Mouse (Mus musculus): ENCODE results near the gene Krt80.

Gene Krt80

DNA sequence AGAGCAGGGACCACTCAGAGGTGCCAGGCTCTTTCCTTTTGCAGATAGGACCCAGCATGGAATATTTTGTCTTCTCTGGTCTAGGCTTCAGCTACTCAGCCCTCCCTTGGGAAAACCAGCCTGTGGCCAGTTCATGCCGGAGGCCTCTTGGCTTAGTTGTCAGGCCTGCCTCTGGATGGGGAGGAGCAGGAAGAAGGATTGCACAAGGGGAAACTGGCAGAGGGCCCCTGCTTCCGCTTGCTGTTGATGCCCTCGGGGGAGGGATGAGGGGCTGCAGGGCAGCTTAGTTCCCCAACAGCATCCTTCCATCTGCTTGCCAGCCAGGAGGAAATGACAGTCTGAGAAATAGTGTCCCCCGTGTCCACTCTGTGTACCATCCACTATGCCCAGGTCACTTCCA is 4.9 kb upstream of the Krt80 start:
- in situ Hi-C loops (cut with MboI), result no loop called here

DNA sequence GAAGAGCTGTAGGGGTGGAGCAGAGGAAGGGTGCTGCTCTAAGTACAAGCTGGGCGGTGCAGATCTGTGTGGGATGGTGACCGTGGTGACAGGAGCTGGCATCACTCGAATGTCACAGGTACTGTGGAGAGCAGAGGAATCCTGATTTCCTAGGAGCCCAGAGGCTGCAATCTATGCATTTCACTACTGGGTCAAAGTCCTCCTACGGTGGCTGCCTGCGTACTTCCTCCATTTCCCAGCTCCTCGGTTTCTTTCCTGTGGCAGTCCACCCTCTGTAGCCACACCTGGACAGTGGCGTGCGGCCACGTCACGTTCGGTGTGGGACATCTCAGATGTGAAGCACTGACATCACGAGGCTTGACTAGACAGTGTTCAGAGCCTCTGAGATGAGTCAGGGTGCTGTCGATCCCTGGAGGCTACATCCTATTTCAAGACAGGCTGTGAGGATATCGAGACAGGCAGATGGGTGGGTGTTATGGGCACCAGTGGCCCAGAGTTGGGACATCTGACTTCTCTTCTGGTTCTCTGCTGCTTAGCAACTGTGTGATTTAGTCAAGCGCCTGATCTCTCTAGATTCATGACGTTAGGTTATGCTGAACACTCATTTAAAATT is 3.4 kb upstream of the Krt80 start:
- in situ Hi-C loops (cut with MboI), result no loop called here

DNA sequence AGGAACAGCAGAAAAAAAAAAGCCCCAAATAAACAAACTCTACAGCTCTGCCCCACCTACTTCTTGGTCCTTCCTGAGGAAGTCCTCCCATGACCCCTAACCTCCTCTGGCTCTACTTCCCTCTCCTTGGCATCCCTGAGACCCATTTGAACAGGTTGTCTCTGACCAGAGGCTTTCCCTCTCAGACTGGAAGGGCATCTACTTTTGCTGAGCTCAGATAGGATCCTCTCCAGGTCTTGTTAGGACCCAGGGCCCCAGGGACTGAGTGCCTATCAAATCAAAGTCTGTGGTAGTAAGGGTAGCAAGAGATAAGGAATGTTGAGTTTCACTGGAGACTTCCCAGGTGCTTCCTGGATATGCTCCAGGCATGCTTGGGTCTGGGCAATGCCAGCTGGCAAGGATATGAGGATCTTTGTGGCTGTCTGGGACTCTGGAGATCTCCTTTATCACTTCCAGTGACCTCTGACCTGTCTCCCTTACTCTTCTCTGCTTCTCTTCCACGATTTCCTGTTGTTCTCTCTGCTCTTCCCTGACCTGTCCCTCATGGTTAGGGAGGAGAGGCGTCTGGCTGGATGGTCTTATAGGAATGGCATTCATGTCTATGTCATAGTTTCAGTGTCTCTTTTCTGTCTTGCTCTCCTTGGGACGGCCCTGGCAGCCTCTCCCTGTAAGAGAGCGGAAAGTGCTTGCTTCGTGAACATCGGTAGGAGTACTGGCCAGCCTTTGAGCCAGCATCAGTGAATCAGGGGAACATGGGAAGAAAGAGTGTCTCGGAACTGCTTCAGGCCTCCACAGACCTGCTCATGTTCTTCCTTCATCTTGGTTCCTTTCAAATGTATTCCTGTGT is 2.4 kb upstream of the Krt80 start:
- in situ Hi-C loops (cut with MboI), result no loop called here

DNA sequence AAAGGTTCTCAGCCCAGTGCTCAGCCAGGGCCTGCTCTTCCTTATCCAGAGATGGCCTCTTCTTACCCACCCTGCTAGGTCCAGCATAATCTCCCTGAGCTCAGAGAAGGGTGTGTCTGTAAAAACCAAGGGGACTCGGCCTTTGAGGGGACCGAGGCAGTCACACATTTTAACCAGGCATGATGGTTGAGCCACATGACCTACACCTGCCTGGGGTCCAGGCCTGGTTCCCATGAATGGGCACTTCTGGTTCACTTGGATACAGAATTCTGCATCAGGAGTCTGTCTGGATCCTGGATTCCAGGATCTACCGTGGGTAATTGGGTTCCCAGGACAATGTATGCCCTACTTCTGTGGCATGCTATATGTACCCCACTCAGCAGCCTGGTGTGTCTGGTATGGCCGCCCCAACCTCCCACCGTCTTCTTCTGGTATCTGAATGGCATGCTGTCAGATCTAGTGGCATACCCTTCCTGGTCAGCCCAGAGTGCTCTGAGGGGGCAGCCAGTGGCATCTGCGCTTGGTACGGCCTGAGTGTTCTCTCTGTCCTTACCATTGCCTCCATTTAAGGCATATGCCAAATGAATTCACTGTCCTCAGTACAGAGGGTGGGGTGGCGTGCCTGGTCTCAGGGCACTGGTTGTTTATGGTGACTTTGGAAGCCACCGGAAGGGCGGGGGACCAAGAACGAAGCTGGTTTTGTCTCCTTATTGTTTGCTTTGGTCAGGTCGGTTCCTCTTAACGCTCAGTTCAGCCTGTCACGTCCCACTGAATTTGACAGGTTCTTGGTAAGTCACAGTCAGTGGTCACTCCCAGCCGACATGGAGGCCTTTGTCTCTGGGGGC is 1.4 kb upstream of the Krt80 start:
- in situ Hi-C loops (cut with MboI), result no loop called here

DNA sequence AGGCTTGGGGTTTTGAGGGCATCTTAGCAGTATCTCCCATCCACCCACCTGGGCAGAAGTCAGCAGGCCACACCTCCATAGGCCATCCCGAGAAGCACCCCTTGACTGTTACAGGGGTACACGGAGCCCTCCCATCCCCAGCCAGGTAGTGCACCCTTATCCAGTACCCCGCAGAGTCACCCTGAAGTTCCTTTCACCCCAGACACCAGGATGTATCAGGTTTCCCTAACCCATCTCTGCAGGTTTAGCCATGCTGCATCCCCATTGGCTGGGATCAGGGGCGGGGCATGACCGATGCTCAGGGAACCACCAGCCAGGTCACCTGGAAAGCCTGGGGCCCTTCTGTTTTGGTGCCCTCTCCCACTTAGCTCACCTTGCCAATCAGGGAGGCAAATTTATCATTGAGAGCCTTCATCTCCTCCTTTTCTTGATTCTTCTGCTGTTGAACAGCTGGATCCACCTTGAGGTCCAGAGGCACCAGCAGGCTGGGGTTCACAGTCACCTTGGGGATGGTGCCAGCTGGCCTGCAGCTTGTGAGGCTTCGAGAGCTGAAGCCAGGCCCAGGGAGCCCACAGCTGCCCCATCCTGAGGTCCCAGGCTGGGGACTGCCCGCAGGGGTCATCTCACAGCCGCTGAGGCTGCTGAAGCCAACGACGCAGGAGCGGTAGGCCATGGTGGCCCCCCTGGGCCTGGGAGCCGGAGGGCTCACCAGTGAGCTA is 421 bp downstream of the Krt80 start:
- in situ Hi-C loops (cut with MboI), result no loop called here

DNA sequence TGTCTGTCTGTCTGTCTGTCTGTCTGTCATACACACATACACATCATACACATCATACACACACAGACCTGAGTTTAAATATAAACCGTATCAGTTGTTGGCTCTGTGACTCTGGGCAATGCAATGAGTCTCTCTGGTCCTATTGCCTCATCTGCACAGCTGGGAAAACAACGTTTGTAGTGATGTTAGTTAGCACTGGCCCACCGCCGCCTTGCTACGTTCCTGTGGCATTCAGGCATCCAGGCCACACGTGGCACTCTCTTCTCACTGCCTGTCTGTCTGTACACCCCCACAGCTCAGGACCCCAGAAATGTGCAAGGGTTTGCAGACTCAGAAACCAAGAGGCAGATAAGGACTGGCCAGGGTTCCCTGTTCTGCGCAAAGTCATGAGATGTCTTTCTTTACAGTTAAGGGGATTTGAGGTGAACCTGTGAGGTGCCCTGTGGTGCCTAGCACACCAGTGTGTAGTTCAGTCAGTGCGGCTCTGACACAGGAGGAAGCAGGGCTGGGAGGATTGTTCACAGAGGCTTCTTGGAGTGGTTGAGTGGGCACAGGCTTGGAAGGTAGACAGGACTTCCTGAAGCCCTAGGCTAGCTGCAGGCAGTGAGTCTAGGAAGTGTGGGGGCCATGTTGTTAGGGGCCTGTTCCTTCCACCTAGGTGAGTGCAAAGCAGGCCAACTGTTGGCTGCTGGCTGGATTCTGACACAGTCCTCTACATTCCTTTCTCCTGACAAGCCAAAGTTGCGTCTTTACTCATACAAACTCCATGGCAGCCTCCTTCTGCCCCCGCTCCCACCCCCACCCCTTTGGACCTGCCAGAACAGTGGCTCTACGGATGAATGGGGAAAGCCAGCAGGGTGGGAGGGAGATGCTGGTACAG is 1.2 kb downstream of the Krt80 start:
- in situ Hi-C loops (cut with MboI), result no loop called here

DNA sequence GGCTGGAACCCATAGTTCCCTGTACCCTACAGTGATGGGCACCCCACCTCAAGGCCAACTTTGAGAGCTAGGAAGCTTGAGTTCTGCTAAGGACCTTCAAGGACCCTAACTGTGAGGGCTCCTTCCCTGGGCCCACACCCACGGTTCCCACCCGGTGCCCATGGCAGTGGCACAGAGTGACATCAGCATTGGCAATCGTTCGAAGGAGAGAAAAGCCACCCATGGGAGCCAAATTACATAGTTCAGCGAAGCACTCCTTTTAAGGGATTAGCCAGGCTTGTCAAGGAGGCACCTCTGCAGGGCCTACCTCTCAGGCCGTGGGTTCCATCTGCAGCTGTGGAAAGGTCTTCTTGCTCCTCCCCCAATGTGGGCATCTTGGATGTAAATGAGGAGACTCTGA is 1.9 kb downstream of the Krt80 start:
- in situ Hi-C loops (cut with MboI), result no loop called here

DNA sequence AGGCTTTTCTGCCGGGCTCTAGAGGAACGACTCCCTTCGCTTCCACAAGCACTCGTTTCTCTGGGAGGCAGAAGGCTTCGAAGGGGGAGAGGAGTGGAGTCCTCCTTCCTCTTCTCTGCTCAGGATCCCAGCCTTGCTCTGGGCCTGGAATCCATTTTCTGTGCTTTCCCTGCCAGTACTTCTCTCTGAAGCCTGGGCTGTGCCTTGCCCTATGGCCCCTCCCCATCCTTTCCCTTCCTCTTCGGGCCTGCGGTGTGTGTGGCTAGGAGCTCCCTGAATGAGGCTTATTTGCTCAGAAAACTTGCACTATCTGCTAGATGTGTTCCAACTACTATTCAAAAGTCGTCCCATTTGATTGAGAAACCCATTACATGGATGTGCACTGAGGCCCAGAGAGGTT is 2.5 kb downstream of the Krt80 start:
- in situ Hi-C loops (cut with MboI), result no loop called here

DNA sequence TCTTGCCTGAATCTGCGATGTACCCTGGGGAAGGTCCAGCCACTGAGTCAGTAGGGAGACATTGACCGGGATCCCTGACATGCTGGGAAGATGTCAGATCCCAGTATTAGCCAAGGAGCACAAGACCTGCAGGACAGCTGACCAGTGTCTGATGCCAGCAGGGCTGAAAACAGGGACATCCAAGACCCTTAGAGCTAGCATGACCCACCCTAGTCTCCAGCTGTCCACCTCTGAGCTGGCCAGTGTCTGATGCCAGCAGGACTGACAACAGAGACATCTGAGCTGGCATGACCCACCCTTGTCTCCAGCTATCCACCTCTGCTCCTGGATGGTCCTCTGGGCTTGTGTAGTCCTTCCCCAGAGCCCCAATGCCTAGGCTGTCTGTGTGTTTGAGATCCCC is 3.0 kb downstream of the Krt80 start:
- in situ Hi-C loops (cut with MboI), result no loop called here

DNA sequence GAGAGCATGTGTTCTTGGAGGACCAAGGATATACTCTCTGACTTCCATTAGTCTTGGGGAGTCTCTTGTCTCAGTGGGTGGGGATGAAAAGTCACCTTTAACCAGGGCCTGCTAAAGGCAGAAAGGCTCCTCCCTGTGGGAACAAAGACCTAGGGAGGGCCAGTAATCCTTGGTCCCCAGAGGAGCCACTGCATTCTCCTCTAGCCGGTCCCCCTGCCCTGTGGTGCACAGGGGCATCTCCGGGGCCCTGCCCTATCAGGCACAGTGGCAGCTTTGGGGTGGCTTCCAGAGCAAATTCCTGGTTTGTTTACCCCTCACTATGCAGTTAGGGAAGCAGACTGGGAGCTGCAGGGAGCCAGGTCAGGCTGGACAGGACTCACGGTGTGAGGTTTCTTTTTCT is 3.5 kb downstream of the Krt80 start:
- in situ Hi-C loops (cut with MboI), result no loop called here

DNA sequence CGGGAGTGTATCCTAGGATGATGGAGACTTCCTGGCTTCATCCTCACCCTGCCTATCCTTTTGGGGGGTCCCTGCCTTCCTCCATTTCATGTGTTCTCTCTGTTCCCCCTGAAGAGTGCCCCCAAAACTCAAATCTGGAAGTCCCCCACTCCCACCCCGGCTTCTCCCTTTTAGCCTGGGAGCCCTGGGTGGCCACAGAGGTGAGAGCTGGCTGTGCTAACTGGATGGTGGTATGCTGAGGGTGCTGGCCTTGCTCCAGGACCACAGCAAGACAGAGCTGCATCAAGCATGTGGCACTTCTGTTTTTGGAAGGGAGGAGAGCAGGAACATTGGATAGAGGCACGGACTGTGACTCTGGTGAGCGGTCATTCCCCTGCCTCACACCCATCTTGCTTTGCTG is 4.2 kb downstream of the Krt80 start:
- in situ Hi-C loops (cut with MboI), result no loop called here

DNA sequence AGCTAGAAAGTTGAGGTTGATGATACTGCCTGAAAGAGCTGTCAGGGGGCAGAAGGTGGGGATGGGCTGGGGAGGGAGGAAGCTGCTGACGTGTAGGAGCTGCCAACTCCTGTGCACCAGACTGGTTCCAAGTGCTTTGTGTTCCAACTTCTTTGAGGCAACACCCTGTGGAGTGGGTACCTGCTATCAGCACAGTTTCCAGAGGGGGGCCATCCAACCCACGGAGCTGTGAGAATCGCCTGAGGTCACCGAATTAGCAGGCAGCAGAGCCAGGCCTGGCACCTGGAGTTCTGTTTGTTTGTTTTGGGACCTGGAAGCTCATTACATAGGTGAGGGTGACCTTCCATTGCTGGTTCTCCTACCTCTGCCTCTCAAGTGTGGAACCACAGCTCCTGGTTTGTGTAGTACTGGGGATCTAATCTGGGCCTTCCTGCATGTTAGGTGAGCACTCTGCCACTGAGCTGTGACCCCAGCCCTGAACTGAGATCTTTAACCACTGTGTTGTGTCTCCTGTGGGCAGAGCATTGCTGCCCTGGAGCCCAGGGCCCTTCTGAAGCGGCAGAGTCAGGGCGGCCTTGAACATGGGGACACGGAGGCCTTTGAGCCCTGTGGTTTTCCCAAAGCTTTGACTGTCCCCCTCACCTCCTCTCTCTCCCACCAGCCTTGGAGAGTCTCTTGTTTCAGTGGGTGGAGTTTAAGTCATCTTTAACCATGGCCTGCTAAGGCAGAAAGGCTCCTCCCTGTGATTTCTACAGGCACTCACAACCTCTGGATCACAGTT is 4.9 kb downstream of the Krt80 start:
- in situ Hi-C loops (cut with MboI), result no loop called here

DNA sequence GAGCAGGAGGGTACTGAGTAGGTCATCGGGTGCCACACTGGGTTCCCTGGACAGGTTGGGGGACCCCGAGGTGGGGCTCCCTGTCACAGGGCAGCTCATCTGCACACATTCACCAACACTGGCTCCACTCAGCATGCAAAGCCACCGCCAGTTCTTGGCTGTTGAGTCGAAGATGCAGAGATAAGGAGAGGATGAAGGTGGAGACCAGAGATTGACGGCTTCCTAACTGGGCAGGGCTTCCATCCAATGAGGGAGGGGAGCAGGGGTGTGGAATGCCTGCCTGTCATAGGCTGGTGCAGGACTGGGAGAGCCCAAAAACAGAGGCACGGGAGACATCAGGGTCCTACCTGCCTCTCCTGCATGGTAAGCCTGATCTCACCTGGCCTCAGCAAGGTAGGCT is 5.5 kb downstream of the Krt80 start:
- in situ Hi-C loops (cut with MboI), result no loop called here

DNA sequence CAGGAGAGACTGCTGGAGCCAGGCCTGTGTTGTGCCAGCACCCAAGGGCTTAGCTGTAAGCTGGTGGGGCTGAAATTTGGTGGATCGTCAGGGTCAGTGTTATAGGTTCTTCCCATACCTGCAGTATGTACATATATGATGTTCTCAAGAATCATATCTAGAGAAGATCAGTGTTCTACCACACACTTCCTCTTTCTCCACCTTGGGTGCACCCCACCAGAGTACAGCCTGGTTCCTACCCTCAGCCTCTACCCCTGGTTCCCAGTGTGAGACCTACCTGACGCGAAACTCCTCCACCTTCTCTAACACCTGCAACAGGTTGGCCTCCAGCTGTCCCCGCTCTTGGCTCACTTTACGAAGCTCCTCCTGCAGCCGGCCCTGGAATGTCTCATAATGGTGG is 6.0 kb downstream of the Krt80 start:
- in situ Hi-C loops (cut with MboI), result no loop called here

DNA sequence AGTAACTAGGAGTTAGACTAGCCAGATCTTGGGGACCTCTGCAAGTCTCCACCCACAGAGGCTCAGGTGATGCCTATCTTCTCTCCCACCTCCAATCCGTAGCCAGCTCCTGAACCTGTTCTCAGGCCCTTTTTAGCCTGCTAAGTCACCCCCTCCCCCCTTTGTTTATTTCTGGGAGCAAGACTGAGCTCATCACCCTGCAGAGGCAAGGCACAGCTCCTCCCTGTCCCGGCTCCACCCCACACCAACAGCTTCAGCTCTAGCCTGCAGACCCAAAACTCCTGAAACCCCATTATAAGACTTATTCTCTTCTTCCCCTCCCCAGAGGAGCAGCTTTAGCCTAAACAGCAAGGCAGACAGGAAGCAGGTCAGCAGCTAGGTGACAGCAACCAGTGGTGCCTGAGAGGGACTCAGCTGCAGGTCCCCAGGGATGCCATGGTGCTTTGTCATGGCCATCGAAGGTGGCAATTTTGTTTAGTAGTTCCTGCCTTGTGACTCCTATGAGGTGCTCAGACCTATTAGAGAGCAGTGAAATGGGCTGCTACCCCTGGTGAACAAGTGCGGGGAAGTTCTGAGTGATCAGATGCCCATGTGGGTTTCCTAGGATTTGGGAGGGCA is 7.5 kb downstream of the Krt80 start:
- in situ Hi-C loops (cut with MboI), result no loop called here

DNA sequence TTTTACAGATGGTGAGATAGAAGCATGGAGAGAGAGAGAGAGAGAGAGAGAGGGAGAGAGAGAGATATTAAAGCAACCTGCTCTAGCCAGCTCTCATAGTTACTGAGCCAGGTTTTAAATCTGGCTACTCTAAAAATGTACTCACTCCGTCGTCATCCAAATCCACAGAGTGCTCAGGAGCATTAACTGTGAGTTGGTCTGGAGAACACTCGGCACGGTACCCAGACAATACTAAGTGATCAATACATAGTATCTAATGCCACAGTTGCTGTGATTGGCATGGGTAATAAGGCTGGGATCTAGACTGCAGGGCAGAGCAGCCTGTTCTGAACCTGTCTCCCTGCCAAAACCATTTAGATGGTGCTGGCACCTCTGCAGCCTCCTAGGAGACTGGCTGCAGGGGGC is 14.6 kb downstream of the Krt80 start:
- in situ Hi-C loops (cut with MboI), result no loop called here

DNA sequence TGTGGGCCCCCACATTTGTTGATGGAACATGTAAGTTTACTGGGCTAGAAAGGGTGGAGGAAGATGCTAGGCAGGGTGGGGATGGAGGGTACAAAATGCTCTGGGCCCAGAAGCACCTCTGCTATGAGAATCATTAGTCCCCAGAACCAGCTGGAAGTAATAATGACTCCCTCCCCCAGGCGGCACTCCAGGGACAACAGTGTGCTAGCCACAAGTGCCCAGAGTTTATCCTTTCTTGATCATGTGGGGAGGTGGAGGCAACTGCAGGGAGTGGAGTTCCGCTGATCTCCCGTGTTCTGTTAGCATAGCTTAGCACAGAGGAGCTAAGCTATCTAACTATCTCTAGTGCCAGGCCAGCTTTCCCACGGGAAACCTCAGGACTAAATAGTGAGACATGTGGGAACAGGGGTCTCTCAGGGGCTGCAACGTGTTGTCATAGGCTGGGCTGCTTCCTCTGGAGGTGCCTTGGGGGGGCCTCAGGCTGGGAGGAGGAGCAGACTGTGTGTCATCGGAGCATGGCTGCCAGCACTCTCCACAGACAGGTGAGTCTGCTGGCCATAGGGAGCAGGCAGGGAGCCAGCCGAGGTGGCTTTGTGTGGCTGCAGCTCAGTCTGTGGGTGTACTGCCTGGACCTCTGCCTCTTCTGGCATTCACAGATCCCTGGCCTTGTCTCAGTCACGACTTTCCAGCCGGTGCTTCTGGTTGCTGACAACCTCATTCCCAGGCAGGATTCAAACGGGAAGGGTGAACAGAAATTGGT is 17.1 kb downstream of the Krt80 start:
- in situ Hi-C loops (cut with MboI), result no loop called here

DNA sequence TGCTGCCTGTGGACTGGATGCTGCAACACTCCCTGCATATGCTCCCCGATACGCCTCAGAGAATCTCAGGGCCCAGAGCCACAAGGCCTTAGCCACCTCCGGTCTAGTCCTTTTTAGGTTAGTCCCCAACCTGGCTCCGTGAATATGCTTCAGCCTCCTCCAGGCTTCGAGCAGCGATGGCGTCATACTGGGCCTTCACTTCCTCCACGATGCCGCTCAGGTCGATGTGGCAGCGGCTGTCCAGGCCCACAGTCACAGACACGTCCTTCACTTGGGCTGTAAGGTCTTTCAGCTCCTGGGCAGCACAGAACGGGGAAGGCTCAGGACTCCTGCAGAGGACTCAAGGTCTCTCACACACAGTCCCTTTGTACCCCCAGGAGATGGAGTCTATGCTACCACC is 17.9 kb downstream of the Krt80 start:
- in situ Hi-C loops (cut with MboI), result no loop called here

Data from mature B cell (primary cell).